Mouse (Mus musculus): ENCODE measurements around the gene Golt1a.

DNA sequence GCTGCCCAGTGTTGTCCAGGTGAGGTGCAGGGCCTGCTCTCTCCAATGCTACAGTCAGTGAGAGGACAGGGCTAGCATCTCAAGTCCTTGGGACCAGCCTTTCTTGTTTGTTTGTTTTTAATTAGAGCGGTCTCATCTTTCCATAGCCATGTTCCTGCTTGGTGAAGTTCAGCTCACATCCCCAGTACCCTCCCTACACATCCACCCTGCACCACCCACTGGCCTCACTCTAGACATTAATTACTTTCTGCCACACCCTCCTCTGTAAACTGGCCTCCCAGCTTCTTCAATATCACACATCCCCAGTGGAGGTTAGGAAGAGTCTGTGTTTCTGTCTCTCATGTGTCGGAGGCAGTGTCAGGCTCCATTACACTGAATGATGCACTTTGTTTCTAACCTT lies 34.8 kb downstream of the Golt1a start:
- TF ChIP-seq POLR2A (IDR thresholded peaks at IDR 0.05; ENCODE audit: borderline replicate concordance, extremely low read depth, low read depth, low read length) (no peak), CTCF (IDR thresholded peaks at IDR 0.05; ENCODE audit: insufficient read depth, low read length) (no peak)
